Mouse (Mus musculus): Measurements from ENCODE around the gene Krt42. TPM values are rescaled to one million over a fixed set of nuclear protein-coding genes. Genes with fewer than 3 reads are reported as not detected.

Krt42 gene
- polyA plus RNA-seq, 1 experiment, result not detected

DNA sequence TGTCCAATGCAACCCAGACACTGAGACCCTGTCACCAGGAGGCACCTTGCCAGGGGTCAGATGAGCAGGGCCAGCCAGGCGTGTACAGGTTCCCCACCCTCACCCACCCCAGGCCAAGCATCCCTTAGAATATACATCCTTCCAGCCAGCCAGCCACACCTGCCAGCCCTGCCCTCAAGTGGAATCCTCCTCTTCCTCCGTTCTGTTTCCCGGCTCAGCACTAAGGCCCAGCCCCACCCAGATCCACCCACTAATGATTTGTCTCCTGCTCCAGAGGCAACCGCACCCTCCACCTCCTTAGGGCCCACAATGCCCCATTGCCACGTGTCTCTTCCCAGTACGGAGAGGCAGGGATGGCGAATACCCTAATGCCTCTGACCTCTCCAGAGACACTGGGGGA lies 5.0 kb upstream of the Krt42 start:
- no peak for TF ChIP-seq POLR2AphosphoS2 (IDR thresholded peaks at IDR 0.05; ENCODE audit: insufficient read length, low read depth)
- no peak for TF ChIP-seq CEBPB (IDR thresholded peaks at IDR 0.05; ENCODE audit: insufficient read depth, poor library complexity, severe bottlenecking)
- TF ChIP-seq SRF (IDR thresholded peaks at IDR 0.05; ENCODE audit: control insufficient read depth, insufficient read length, low read depth), result no peak
- no peak for TF ChIP-seq MAX (IDR thresholded peaks at IDR 0.05; ENCODE audit: low read depth)
- TF ChIP-seq TCF3 (IDR thresholded peaks at IDR 0.05; ENCODE audit: insufficient read length, low read depth), result no peak
- no peak for TF ChIP-seq E2F4 (IDR thresholded peaks at IDR 0.05; ENCODE audit: insufficient read depth)
- no peak for TF ChIP-seq POLR2A (IDR thresholded peaks at IDR 0.05; ENCODE audit: insufficient read length, low read depth)
- TF ChIP-seq REST (IDR thresholded peaks at IDR 0.05; ENCODE audit: insufficient read depth, insufficient read length), result no peak
- Histone ChIP-seq H3K36me3 (ENCODE audit: control insufficient read depth, insufficient read depth) (no peaks in the 10 kb centered on the region), H3K4me3 (no peak overlapping the region), H3ac (ENCODE audit: control insufficient read depth, insufficient read length) (no peak overlapping the region), H3K79me2 (ENCODE audit: control insufficient read depth, insufficient read depth) (no peaks in the 10 kb centered on the region), H3K4me2 (ENCODE audit: low read depth) (no peak overlapping the region), H3K27me3 (ENCODE audit: control insufficient read depth, insufficient read depth, insufficient read length) (no peaks in the 10 kb centered on the region)

- H3K27me3 ChIP-seq (ENCODE audit: control insufficient read depth, insufficient read depth, insufficient read length), result no peaks in the 10 kb centered on the region
- H3K36me3 ChIP-seq (ENCODE audit: control insufficient read depth, insufficient read depth), result no peaks in the 10 kb centered on the region
- no peaks in the 10 kb centered on the region for H3K79me2 ChIP-seq (ENCODE audit: control insufficient read depth, insufficient read depth)
- H3K4me3 ChIP-seq, result no peak overlapping the region
- TF ChIP-seq CEBPB (IDR thresholded peaks at IDR 0.05; ENCODE audit: insufficient read depth, poor library complexity, severe bottlenecking) (no peak), POLR2A (IDR thresholded peaks at IDR 0.05; ENCODE audit: insufficient read length, low read depth) (no peak), TCF12 (IDR thresholded peaks at IDR 0.05; ENCODE audit: insufficient read depth, poor library complexity, severe bottlenecking) (no peak), E2F4 (IDR thresholded peaks at IDR 0.05; ENCODE audit: insufficient read depth) (no peak), REST (IDR thresholded peaks at IDR 0.05; ENCODE audit: insufficient read depth, insufficient read length) (no peak), MAX (IDR thresholded peaks at IDR 0.05; ENCODE audit: low read depth) (no peak), POLR2AphosphoS2 (IDR thresholded peaks at IDR 0.05; ENCODE audit: insufficient read length, low read depth) (no peak), MYOD1 (IDR thresholded peaks at IDR 0.05; ENCODE audit: control insufficient read depth in 1 of 3, insufficient read length in 2 of 3, low read depth in 2 of 3) (no peak), MYOG (IDR thresholded peaks at IDR 0.05; ENCODE audit: control insufficient read depth in 1 of 3, insufficient read depth in 1 of 3, insufficient read length in 2 of 3, low read depth in 2 of 3) (no peak), USF1 (IDR thresholded peaks at IDR 0.05; ENCODE audit: low read depth) (no peak), TCF3 (IDR thresholded peaks at IDR 0.05; ENCODE audit: insufficient read length, low read depth) (no peak), SRF (IDR thresholded peaks at IDR 0.05; ENCODE audit: control insufficient read depth, insufficient read length, low read depth) (no peak)
- H3ac ChIP-seq (ENCODE audit: control insufficient read depth, insufficient read length), result no peak overlapping the region
- no peak overlapping the region for H3K4me2 ChIP-seq (ENCODE audit: low read depth)
Observed at GRCm38 (mm10) chr11:100271878-100272277, 2.2 kb upstream of the Krt42 start.

GRCm38 (mm10) chr11:100262058-100262980 lies 7.4 kb downstream of the Krt42 start:
- TF ChIP-seq MYOG (IDR thresholded peaks at IDR 0.05; ENCODE audit: control insufficient read depth in 1 of 3, insufficient read depth in 1 of 3, insufficient read length in 2 of 3, low read depth in 2 of 3) (no peak), MAX (IDR thresholded peaks at IDR 0.05; ENCODE audit: low read depth) (no peak), MYOD1 (IDR thresholded peaks at IDR 0.05; ENCODE audit: control insufficient read depth in 1 of 3, insufficient read length in 2 of 3, low read depth in 2 of 3) (no peak), USF1 (IDR thresholded peaks at IDR 0.05; ENCODE audit: low read depth) (no peak), E2F4 (IDR thresholded peaks at IDR 0.05; ENCODE audit: insufficient read depth) (no peak), CEBPB (IDR thresholded peaks at IDR 0.05; ENCODE audit: insufficient read depth, poor library complexity, severe bottlenecking) (no peak), REST (IDR thresholded peaks at IDR 0.05; ENCODE audit: insufficient read depth, insufficient read length) (no peak), SRF (IDR thresholded peaks at IDR 0.05; ENCODE audit: control insufficient read depth, insufficient read length, low read depth) (no peak), POLR2A (IDR thresholded peaks at IDR 0.05; ENCODE audit: insufficient read length, low read depth) (no peak), POLR2AphosphoS2 (IDR thresholded peaks at IDR 0.05; ENCODE audit: insufficient read length, low read depth) (no peak), TCF3 (IDR thresholded peaks at IDR 0.05; ENCODE audit: insufficient read length, low read depth) (no peak), TCF12 (IDR thresholded peaks at IDR 0.05; ENCODE audit: insufficient read depth, poor library complexity, severe bottlenecking) (no peak)
- H3K27me3 ChIP-seq (ENCODE audit: control insufficient read depth, insufficient read depth, insufficient read length), result peaks cover 6% of the 10 kb centered on the region
- H3K4me2 ChIP-seq (ENCODE audit: low read depth), result no peak overlapping the region
- H3K4me3 ChIP-seq, result no peak overlapping the region
- H3K36me3 ChIP-seq (ENCODE audit: control insufficient read depth, insufficient read depth), result no peaks in the 10 kb centered on the region
- H3K79me2 ChIP-seq (ENCODE audit: control insufficient read depth, insufficient read depth), result no peaks in the 10 kb centered on the region
- H3ac ChIP-seq (ENCODE audit: control insufficient read depth, insufficient read length), result no peak overlapping the region

DNA sequence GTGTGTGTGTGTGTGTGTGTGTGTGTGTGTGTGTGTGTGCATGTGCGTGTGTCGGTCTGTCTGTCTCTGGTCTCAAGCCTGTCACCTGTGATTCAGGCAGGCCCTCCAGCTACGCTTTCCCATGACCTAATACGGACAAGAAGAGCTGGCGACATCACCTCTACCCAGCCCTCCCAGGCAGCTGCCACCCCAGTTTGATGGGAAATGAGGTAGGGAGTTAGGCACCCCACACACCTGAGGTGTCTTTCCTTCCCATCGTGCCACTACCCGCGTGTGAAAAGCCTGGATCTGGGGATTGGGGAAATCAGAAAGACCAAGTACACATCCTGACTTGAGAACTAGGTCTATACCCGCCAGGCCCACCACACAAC lies 8.5 kb downstream of the Krt42 start:
- H3K79me2 ChIP-seq (ENCODE audit: control insufficient read depth, insufficient read depth), result no peaks in the 10 kb centered on the region
- TF ChIP-seq MAX (IDR thresholded peaks at IDR 0.05; ENCODE audit: low read depth) (no peak), MYOD1 (IDR thresholded peaks at IDR 0.05; ENCODE audit: control insufficient read depth in 1 of 3, insufficient read length in 2 of 3, low read depth in 2 of 3) (no peak), E2F4 (IDR thresholded peaks at IDR 0.05; ENCODE audit: insufficient read depth) (no peak), SRF (IDR thresholded peaks at IDR 0.05; ENCODE audit: control insufficient read depth, insufficient read length, low read depth) (no peak)
- no peak overlapping the region for H3K4me2 ChIP-seq (ENCODE audit: low read depth)

More for the DNA sequence above, 8.5 kb downstream of the Krt42 start:
- Histone ChIP-seq H3K27me3 (ENCODE audit: control insufficient read depth, insufficient read depth, insufficient read length) (peaks cover 6% of the 10 kb centered on the region), H3K36me3 (ENCODE audit: control insufficient read depth, insufficient read depth) (no peaks in the 10 kb centered on the region), H3K4me3 (no peak overlapping the region), H3ac (ENCODE audit: control insufficient read depth, insufficient read length) (no peak overlapping the region)

Data from myocyte (in vitro differentiated cells).